Mouse (Mus musculus) heart, postnatal 0 days (tissue): ENCODE measurements around the gene Creb1.

Experiments used
- CTCF ChIP-seq: IDR thresholded peaks from 2 replicates; pipeline ENCODE4 v1.5.1; 2016; ENCODE audit warnings: antibody characterized with exemption, control low read depth, low read depth
- EP300 ChIP-seq: IDR thresholded peaks from 2 replicates; pipeline ENCODE4 v1.6.1; 2016; ENCODE audit warnings: antibody characterized with exemption, low read depth

DNA sequence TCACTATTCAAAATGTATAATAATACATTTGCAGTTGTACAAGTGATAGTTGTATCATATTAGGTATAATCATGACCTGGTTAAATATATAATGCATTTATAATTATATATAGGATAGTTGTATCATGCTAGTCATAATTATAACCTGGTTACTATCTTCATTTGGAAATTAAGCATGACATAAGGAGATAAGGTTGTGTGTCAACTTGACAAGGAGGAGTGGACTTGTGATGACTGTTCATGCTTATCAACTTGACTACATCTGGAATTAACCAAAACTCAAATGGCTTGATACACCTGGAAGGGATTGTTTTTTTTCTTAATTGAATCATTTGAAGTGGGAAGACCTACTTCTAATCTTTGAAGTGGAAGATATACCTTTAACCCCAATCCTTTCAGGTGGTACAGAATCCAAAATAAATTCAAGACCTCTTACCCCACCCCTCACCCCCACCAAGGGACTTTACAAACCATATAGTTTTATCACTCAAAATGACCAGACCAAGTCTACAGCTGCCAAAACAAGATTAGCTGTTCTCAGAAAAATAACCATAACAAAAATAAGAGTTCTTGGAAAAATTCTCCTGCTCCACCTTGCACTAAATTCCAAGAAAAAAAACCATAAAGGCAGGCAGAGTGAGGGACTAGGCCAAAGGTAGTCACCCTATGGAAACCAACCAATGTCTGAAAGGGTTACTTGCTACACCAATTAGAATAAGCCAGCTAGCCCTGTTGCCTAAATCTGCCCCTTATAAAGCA lies 30.9 kb upstream of the Creb1 start:
- TF ChIP-seq CTCF (no peak), EP300 (no peak)
